ENCODE assay signal across 9 mouse cellular contexts in the genomic region with DNA sequence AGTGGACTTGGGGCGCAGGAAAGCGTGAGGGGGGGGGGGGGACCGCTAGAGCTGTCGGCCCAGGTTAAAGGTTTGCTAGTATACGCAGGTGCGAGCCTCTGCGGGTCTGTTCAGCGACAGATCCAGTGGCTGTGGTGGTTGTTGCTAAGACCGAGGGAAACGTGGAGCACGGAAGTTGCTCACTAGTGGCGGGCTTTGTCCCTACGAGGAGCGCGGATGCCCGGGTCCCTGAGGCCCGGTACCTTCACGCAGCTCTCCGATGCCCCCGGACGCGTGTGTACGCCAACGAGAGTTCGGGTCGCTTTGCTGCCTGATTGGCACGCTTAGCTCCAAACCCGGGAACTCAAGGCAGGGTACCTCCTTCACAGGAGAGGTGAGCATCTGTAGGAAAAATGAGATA. TPM values are rescaled to one million over a fixed set of nuclear protein-coding genes. Genes with fewer than 3 reads are reported as not detected.
DNase-seq lines count a peak whose midpoint lies in the region; ATAC-seq and TF ChIP-seq lines count a peak whose summit lies in the region.
"Had no signal": no experiment of that assay in that cellular context is flagged by ENCODE, and none has a peak within 500 bp of the region (broad histone marks: within the 10 kb centered on the region; RNA-seq: fewer than 3 reads in every experiment).

No protein-coding gene starts in this region.

- peak overlapping the region; percentile 87 for H3K4me2 ChIP-seq in heart, embryonic 15.5 days

- intact Hi-C loops in heart, postnatal 14 days (cut with DNase I), result no loop called here
- intact Hi-C loops in heart, postnatal 36 days (cut with DNase I), result no loop called here

- H3K4me3 ChIP-seq in heart, embryonic 15.5 days, result peak overlapping the region; percentile 55
- H3K4me3 ChIP-seq in bone marrow macrophage, adult 2 months (ENCODE audit: insufficient read depth, low read length), result peak overlapping the region; percentile 88
- H3K4me3 ChIP-seq in hindbrain, embryonic 10.5 days, result peak overlapping the region; percentile 64

- no peak for ATAC-seq in heart, embryonic 15.5 days (replicated peaks; ENCODE audit: insufficient number of reproducible peaks, insufficient read depth, low FRiP score, low read depth)
- peak; percentile 9; the same call in 1 of the 2 replicates for ATAC-seq in megakaryocyte progenitor cell, adult 5-6 weeks (replicated peaks; ENCODE audit: poor library complexity)

- no peak for TF ChIP-seq POLR2A in bone marrow macrophage, adult 2 months (IDR thresholded peaks at IDR 0.05; ENCODE audit: borderline replicate concordance, low read depth, low read length)

- DNase-seq in heart, postnatal 14 days, result no peak
- no peak for DNase-seq in hindbrain, embryonic 10.5 days (ENCODE audit: low spot score)
- no peak for DNase-seq in frontal cortex, postnatal 36 days (ENCODE audit: low spot score in 2 of 2)
- no peak for DNase-seq in heart, postnatal 36 days
- DNase-seq in adrenal gland, postnatal 4 days (ENCODE audit: low spot score in 2 of 2), result no peak

- H3K36me3 ChIP-seq in heart, embryonic 15.5 days, result no peaks in the 10 kb centered on the region
- no peaks in the 10 kb centered on the region for H3K36me3 ChIP-seq in hindbrain, embryonic 10.5 days

- peaks cover 29% of the 10 kb centered on the region for H3K27me3 ChIP-seq in heart, embryonic 15.5 days
- H3K27me3 ChIP-seq in hindbrain, embryonic 10.5 days (ENCODE audit: insufficient read depth, poor library complexity, severe bottlenecking), result peaks cover 78% of the 10 kb centered on the region

- no peaks in the 10 kb centered on the region for H3K9me3 ChIP-seq in heart, embryonic 15.5 days (replicated peaks)
- H3K9me3 ChIP-seq in hindbrain, embryonic 10.5 days, result no peaks in the 10 kb centered on the region

- 3% methylated on average over 28 of the region's 28 CpGs for WGBS in heart, embryonic 15.5 days
- WGBS in hindbrain, embryonic 10.5 days, result under 1% methylated on average over 28 of the region's 28 CpGs

- H3K9ac ChIP-seq in heart, embryonic 15.5 days, result peak overlapping the region; percentile 46; the same call in 1 of the 2 replicates

- no peak overlapping the region for H3K27ac ChIP-seq in heart, embryonic 15.5 days
- H3K27ac ChIP-seq in bone marrow macrophage, adult 2 months (ENCODE audit: insufficient read depth, low read depth, low read length), result peak overlapping the region; percentile 32; the same call in 1 of the 2 replicates
- peak overlapping the region; percentile 82 for H3K27ac ChIP-seq in hindbrain, embryonic 10.5 days

- peak; percentile 12; the same call in 1 of the 2 replicates for TF ChIP-seq CTCF in bone marrow macrophage, adult 2 months (IDR thresholded peaks at IDR 0.05; ENCODE audit: low read depth, low read length)

- peaks cover 15% of the 10 kb centered on the region for H3K4me1 ChIP-seq in heart, embryonic 15.5 days (replicated peaks)
- H3K4me1 ChIP-seq in bone marrow macrophage, adult 2 months (ENCODE audit: control insufficient read depth, insufficient read depth, low read length), result peaks cover 69% of the 10 kb centered on the region
- peaks cover 40% of the 10 kb centered on the region for H3K4me1 ChIP-seq in hindbrain, embryonic 10.5 days (replicated peaks)

RNA-seq across cellular contexts. Expression of a gene that starts 0.7 kb away (rescaled TPM):
- 0.26 and 1.6 TPM in 2 replicates for polyA plus RNA-seq in heart, embryonic 15.5 days (2015; fragmentation: Nextera tagmentation; extraction: Ambion mirVana)
- total RNA-seq in heart, postnatal 14 days (2021), result under 1 TPM; 0.12 to 0.41 TPM
- 35.7 and 36.4 TPM in 2 replicates for polyA plus RNA-seq in bone marrow macrophage, adult 2 months (2012; ENCODE audit: insufficient read depth, insufficient read length, missing spikeins)
- polyA plus RNA-seq in hindbrain, embryonic 10.5 days (2016; fragmentation: Nextera tagmentation; extraction: Ambion mirVana), result 7.6 and 8.7 TPM in 2 replicates
- 25.0 and 26.8 TPM in 2 replicates for total RNA-seq in megakaryocyte progenitor cell, adult 5-6 weeks (2015)
- total RNA-seq in megakaryocyte progenitor cell, adult 5-6 weeks (2017), result 12.2 and 13.7 TPM in 2 replicates
- under 1 TPM in 1 of 2 experiments, not detected in 1; 0.08 TPM for total RNA-seq in heart, postnatal 36 days (2021)
- under 1 TPM; 0.59 TPM for total RNA-seq in adrenal gland, postnatal 4 days (2021)
- total RNA-seq: MEL had no signal

RNA-seq across cellular contexts. Expression of a gene that starts 43.1 kb away (rescaled TPM):
- polyA plus RNA-seq in heart, embryonic 15.5 days (2015; fragmentation: Nextera tagmentation; extraction: Ambion mirVana), result 1.2 and 1.8 TPM in 2 replicates
- total RNA-seq in heart, postnatal 14 days (2021), result not detected
- polyA plus RNA-seq in bone marrow macrophage, adult 2 months (2012; ENCODE audit: insufficient read depth, insufficient read length, missing spikeins), result not detected in 2 replicates
- polyA plus RNA-seq in hindbrain, embryonic 10.5 days (2016; fragmentation: Nextera tagmentation; extraction: Ambion mirVana), result 0.31 and 0.39 TPM in 2 replicates
- not detected in 2 replicates for total RNA-seq in megakaryocyte progenitor cell, adult 5-6 weeks (2015)
- not detected in 2 replicates for total RNA-seq in megakaryocyte progenitor cell, adult 5-6 weeks (2017)
- total RNA-seq in heart, postnatal 36 days (2021), result not detected
- total RNA-seq in adrenal gland, postnatal 4 days (2021), result under 1 TPM; 0.25 to 0.73 TPM
- total RNA-seq: MEL had no signal

Comparison
In these comparisons a context has a peak if more than half of its experiments do, and no peak if none do; other contexts are left out.
1. RNA of a gene that starts 0.7 kb away (total RNA-seq): 12.2 to 26.8 TPM in megakaryocyte progenitor cell, adult 5-6 weeks; 0.59 TPM in adrenal gland, postnatal 4 days, 0.12 to 0.41 TPM in heart, postnatal 14 days and 0.08 TPM in heart, postnatal 36 days; every median in the first group is over 4 times any median in the second.
2. Peak in every context shown above with its lines, with median percentiles within 50 percentile points of each other: H3K4me3 ChIP-seq.